Mouse (Mus musculus) megakaryocyte-erythroid progenitor cell, adult 5 weeks (primary cell): ENCODE measurements around the gene Gm3194. TPM values are rescaled to one million over a fixed set of nuclear protein-coding genes. Genes with fewer than 3 reads are reported as not detected.

ENCODE experiments used
- polyA plus RNA-seq: library from polyadenylated mRNA; stranded (reverse); fragments of >175 nt; gene quantifications from 2 replicates; pipeline ENCODE4 v1.2.3, GENCODE M21; 2012

The Gm3194 gene
- polyA plus RNA-seq, result not detected in 2 replicates

GRCm38 (mm10) chr14:5455367-5455766 is at the start of gene Gm3194:
Gm3194 (minus strand) TSS chr14:5455467.

GRCm38 (mm10) chr14:5501374-5501773 is 46.1 kb upstream of the Gm3194 start, which contains the start of gene Gm3488:
Gm3488 (plus strand) TSS chr14:5501674.

GRCm38 (mm10) chr14:5483907-5484306 is 28.6 kb upstream of the Gm3194 start, which contains the start of gene Gm3187:
Gm3187 (plus strand) TSS chr14:5484207.

GRCm38 (mm10) chr14:5477730-5478129 is 22.5 kb upstream of the Gm3194 start, which contains the start of gene Gm8246:
Gm8246 (minus strand) TSS chr14:5477830.

GRCm38 (mm10) chr14:5388949-5389348 is 66.3 kb downstream of the Gm3194 start, which contains the start of gene Gm3500:
Gm3500 (minus strand) TSS chr14:5389049.

Other genes with a start within 250 kb of the Gm3194 start
- not detected in 2 replicates for gene Gm3526, start 194.9 kb downstream of the Gm3194 start, polyA plus RNA-seq
- gene Gm3542, start 120.5 kb downstream of the Gm3194 start, polyA plus RNA-seq, result not detected in 2 replicates
- gene Gm3500, start 66.4 kb downstream of the Gm3194 start, polyA plus RNA-seq, result not detected in 2 replicates
- gene Gm8246, start 22.4 kb upstream of the Gm3194 start, polyA plus RNA-seq, result not detected in 2 replicates
- not detected in 2 replicates for gene Gm3187, start 28.7 kb upstream of the Gm3194 start, polyA plus RNA-seq
- not detected in 2 replicates for gene Gm3488, start 46.2 kb upstream of the Gm3194 start, polyA plus RNA-seq
- not detected in 2 replicates for gene Gm3532, start 83.0 kb upstream of the Gm3194 start, polyA plus RNA-seq
- not detected in 2 replicates for gene Gm8265, start 177.6 kb upstream of the Gm3194 start, polyA plus RNA-seq
- not detected in 2 replicates for gene Gm9603, start 232.0 kb upstream of the Gm3194 start, polyA plus RNA-seq